Mouse (Mus musculus) heart, adult 18-20 months (tissue): ENCODE data around the gene Acly. TPM values are rescaled to one million over a fixed set of nuclear protein-coding genes. Genes with fewer than 3 reads are reported as not detected.

ENCODE experiments used
- DNase-seq, 2 experiments: peaks; one replicate each; pipeline ENCODE4 v3.0.0; 2021 to 2022; ENCODE audit warnings: mixed read lengths in 1 of 2
- microRNA-seq, 2 experiments: library from miRNA; unstranded; fragments of <30 nt; microRNA quantifications; one replicate each; pipeline ENCODE4 v1.2.0; 2022
- total RNA-seq, 2 experiments: library from RNA; stranded (reverse); gene quantifications; 2 replicates each; pipeline ENCODE4 v1.2.3; 2021

Gene Acly
- total RNA-seq, 2 experiments from 2014 or later = 35.6 to 80.9 TPM

- DNase-seq = peak; percentile 90 to 91
Measured at GRCm38 (mm10) chr11:100440691-100441522, 86.9 kb downstream of the Acly start.

- DNase-seq = no peak
Measured at GRCm38 (mm10) chr11:100437901-100438300, 89.9 kb downstream of the Acly start.

DNA sequence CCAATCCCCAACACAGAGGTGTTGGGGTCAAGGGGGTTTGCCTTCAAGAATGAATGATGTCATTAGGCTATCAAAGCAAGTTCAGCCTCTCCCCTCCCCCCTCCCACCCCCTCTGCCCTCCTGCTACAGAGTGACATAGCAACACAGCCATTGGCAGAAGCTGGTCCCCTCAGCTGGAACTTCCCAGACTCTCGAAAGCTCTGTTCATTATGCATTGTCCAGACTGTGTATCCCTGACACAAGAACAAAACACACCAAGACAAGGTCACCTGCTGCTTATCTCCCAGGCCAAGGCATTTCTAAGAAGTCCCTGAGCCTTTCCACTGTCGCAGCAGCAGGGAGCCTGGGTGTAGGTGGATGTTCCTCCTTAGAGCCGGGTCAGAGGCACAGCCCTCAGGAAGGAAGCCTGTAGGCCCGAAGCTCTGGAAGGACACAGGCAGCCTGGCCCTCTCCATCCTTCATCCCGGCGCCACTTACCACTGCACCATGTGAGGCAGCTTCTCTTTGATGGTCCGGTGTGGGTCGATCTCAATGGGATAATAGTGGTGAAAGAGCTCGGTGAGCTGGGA, 92.0 kb downstream of the Acly start:
- DNase-seq = no peak

DNA sequence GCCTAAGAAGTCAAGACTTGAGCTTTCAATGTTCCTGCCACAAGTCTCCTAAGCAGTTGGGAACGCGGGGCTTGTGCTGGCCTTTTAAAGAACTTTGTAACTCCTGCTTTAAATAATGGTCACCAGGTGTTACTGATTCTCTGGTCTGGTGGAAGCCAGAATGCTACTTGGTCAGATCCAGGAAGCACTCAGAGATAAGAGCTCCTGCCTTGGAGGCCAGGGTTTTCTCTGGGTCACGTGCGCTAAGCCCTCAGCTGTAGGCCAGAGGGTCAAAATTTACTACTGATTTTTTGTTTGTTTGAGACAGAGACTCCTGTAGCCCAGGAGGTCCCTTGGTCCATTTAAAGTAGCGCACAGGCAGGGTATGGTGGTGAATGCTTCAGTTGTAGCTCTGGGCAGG, 95.8 kb downstream of the Acly start:
- DNase-seq = no peak

- DNase-seq = peak; percentile 54 to 74
Measured at GRCm38 (mm10) chr11:100430052-100430451, 97.7 kb downstream of the Acly start.

DNA sequence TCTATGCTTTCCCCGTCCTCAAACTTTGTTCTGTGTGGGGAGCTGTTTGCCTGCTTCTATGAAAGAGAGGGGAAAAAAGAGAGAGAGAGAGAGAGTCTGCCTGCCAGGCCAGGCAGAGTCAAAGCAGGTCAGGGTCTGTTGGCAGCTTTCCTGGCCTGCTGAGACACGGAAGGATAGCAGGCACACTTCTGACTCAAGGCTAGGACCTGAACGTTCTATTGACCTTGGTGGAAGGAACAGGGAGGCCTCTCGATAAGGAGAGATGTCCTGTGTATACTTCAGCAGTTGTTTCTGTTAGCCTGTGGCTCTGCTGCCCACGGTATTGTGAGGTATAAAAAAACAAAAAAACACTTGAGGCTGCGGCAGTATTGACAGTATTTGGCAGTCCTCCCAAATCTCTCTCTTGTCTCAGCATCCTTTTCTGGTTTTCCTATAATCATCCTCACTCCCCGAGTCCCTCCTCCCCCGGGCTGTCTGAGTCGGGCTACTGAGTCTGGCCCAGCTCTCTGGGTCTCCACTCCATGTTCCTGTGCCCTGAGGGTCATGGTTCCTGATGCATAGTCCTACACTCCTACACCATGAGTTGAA, 99.1 kb downstream of the Acly start:
- DNase-seq = peak; percentile 55 to 64

GRCm38 (mm10) chr11:100426820-100427219, 101.0 kb downstream of the Acly start:
- no peak for DNase-seq

Small RNAs within 50 kb of the gene (microRNA-seq; reads per million reads assigned to microRNA genes)
- gene Gm27374 = 0 reads per million in 2 experiments
- gene Mir7116 = 0 reads per million in 2 experiments

Other genes with a start within 250 kb of the Acly start
- 1,000 to 10,000 TPM; 1,847 to 1,982 TPM for gene Eif1, start 208.1 kb downstream of the Acly start, total RNA-seq
- not detected for gene Gast, start 193.6 kb downstream of the Acly start, total RNA-seq
- 1 to 10 TPM; 1.8 to 1.9 TPM for gene Hap1, start 171.9 kb downstream of the Acly start, total RNA-seq
- gene Jup, start 130.2 kb downstream of the Acly start, total RNA-seq = 100 to 1,000 TPM; 208 to 239 TPM
- gene P3h4, start 113.2 kb downstream of the Acly start, total RNA-seq = 10 to 100 TPM; 13.2 to 15.2 TPM
- gene Fkbp10, start 112.3 kb downstream of the Acly start, total RNA-seq = 1 to 10 TPM; 7.2 to 7.4 TPM
- 10 to 100 TPM; 17.9 to 24.7 TPM for gene Nt5c3b, start 86.2 kb downstream of the Acly start, total RNA-seq
- under 1 TPM; 0.60 to 0.95 TPM for gene Klhl10, start 86.1 kb downstream of the Acly start, total RNA-seq
- gene Klhl11, start 55.3 kb downstream of the Acly start, total RNA-seq = 1 to 10 TPM; 7.2 to 7.7 TPM
- under 1 TPM; 0.17 to 0.46 TPM for gene Ttc25, start 17.6 kb upstream of the Acly start, total RNA-seq
- gene Cnp, start 46.9 kb upstream of the Acly start, total RNA-seq = 1 to 10 TPM; 6.1 to 7.7 TPM
- 10 to 100 TPM; 48.6 to 50.6 TPM for gene Nkiras2, start 91.2 kb upstream of the Acly start, total RNA-seq
- 100 to 1,000 TPM; 126 to 128 TPM for gene Dnajc7, start 92.2 kb upstream of the Acly start, total RNA-seq
- under 1 TPM; 0.12 to 0.44 TPM for gene Zfp385c, start 164.5 kb upstream of the Acly start, total RNA-seq
- 1 to 10 TPM in 1 of 2 experiments, under 1 TPM in 1; 0.60 to 1.0 TPM for gene Dhx58, start 176.3 kb upstream of the Acly start, total RNA-seq
- gene Kat2a, start 184.5 kb upstream of the Acly start, total RNA-seq = 10 to 100 TPM; 12.2 to 14.7 TPM
- gene Hspb9, start 185.8 kb upstream of the Acly start, total RNA-seq = not detected
- 10 to 100 TPM; 53.9 to 59.8 TPM for gene Rab5c, start 210.2 kb upstream of the Acly start, total RNA-seq
- not detected for gene Kcnh4, start 231.9 kb upstream of the Acly start, total RNA-seq
- gene Hcrt, start 234.9 kb upstream of the Acly start, total RNA-seq = not detected
- gene Ghdc, start 243.0 kb upstream of the Acly start, total RNA-seq = 10 to 100 TPM in 1 of 2 experiments, 1 to 10 TPM in 1; 9.8 to 13.4 TPM